Mouse (Mus musculus) CH12.LX (cell line): ENCODE measurements around the gene Tmem239.

Experiments
- CTCF ChIP-seq, 2 experiments: IDR thresholded peaks in 1 of 2; conservative IDR thresholded peaks in 1 of 2; 2 replicates each; pipeline ENCODE4 v1.5.1; 2011 to 2012; ENCODE audit warnings: low read depth in 2 of 2, low read length in 2 of 2, improper control_type of control experiment in 1 of 2, inconsistent platforms in 1 of 2, mild to moderate bottlenecking in 1 of 2, moderate library complexity in 1 of 2
- EP300 ChIP-seq: IDR thresholded peaks from 2 replicates; pipeline ENCODE4 v1.6.1; 2011; ENCODE audit warnings: low read length, improper control_type of control experiment
- GABPA ChIP-seq: IDR thresholded peaks from 2 replicates; pipeline ENCODE4 v1.6.1; 2012; ENCODE audit warnings: low read depth, low read length, improper control_type of control experiment, inconsistent platforms; ENCODE audit not compliant: insufficient replicate concordance
- MAX ChIP-seq: IDR thresholded peaks from 2 replicates; pipeline ENCODE4 v1.6.1; 2011; ENCODE audit warnings: low read length, improper control_type of control experiment
- POLR2A ChIP-seq: IDR thresholded peaks from 2 replicates; pipeline ENCODE4 v1.6.1; 2011; ENCODE audit warnings: low read depth, mild to moderate bottlenecking, improper control_type of control experiment, low read length
- RAD21 ChIP-seq: IDR thresholded peaks from 2 replicates; pipeline ENCODE4 v1.6.1; 2011; ENCODE audit warnings: low read depth, mild to moderate bottlenecking, low read length, improper control_type of control experiment, moderate library complexity
- SIN3A ChIP-seq: IDR thresholded peaks from 2 replicates; pipeline ENCODE4 v1.6.1; 2012; ENCODE audit warnings: low read length, improper control_type of control experiment, inconsistent platforms

GRCm38 (mm10) chr2:130358852-130359251, 47.4 kb upstream of the Tmem239 start:
- no peak for TF ChIP-seq POLR2A
- no peak for TF ChIP-seq CTCF (conservative IDR thresholded peaks at IDR 0.05 in 1 of 2, IDR thresholded peaks at IDR 0.05 in 1 of 2; ENCODE audit: low read depth in 2 of 2, low read length in 2 of 2)
- TF ChIP-seq RAD21, result no peak
- no peak for TF ChIP-seq GABPA
- TF ChIP-seq MAX, result no peak
- no peak for TF ChIP-seq SIN3A
- TF ChIP-seq EP300, result no peak
